Mouse (Mus musculus): Measurements from ENCODE around the gene Ggcx.
A peak's percentile ranks its signal among the peaks of the same experiment; 100 is the strongest.

DNA sequence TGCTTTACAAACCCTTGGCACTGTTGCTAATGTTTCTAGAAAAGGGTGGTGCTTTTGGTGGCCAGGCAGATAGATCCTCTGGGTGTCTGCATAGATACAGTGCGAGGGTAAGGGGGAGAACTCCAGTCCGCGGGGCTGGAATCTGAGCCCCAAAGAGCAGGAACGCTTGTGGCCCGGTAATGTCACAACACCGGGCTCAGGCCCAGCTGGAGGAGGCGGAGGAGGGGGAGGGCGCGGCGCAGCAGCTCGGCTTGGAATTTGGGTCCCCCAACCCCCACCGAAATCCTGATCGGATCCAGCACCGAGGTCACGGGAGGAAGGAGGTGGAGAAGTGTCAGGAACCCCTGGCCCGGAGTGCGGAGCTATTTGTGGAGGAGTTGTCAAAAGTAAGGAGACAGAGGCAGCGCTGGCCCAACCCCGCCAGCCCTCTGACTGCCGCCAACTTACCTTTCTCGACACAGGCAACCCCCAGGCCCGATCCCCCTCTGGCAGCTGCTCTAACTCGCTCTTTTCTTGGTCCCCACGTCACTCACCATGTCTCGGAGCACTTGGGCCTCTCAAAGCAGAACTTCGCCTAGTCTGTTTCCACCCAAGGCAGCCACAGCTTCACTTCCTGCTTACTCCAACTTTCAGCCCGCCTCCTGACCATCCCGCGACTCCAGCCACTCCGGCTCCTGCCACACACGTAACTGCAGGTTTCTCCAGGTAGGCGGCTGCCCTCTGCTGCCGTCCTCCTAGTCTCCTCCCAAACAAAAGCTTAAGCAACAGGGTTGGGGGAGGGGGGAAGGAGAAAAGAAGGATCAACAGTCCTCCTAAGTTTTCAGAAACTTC lies 24.0 kb upstream of the Ggcx start, which contains the start of gene Vamp8:
- TF ChIP-seq POLR2A (IDR thresholded peaks at IDR 0.05; ENCODE audit: insufficient read length, low read depth) (peak; percentile 39), POLR2AphosphoS2 (IDR thresholded peaks at IDR 0.05; ENCODE audit: insufficient read length, low read depth) (peak; percentile 27), MAX (IDR thresholded peaks at IDR 0.05; ENCODE audit: low read depth) (no peak), MYOD1 (IDR thresholded peaks at IDR 0.05; ENCODE audit: control insufficient read depth in 1 of 3, insufficient read length in 2 of 3, low read depth in 2 of 3) (peak in 2 of 3 experiments; percentile 16 to 56), TCF12 (IDR thresholded peaks at IDR 0.05; ENCODE audit: insufficient read depth, poor library complexity, severe bottlenecking) (no peak), USF1 (IDR thresholded peaks at IDR 0.05; ENCODE audit: low read depth) (no peak), E2F4 (IDR thresholded peaks at IDR 0.05; ENCODE audit: insufficient read depth) (no peak), TCF3 (IDR thresholded peaks at IDR 0.05; ENCODE audit: insufficient read length, low read depth) (no peak)

Data from myocyte (in vitro differentiated cells).